Mouse (Mus musculus) MEL (cell line): Measurements from ENCODE around the gene Tlx2.

ENCODE experiments used
- CTCF ChIP-seq, 3 experiments: IDR thresholded peaks in 2 of 3; conservative IDR thresholded peaks in 1 of 3; 2 replicates each; pipeline ENCODE4 v1.5.1; 2011 to 2012; ENCODE audit warnings: low read length in 3 of 3, low read depth in 2 of 3, mild to moderate bottlenecking in 2 of 3, improper control_type of control experiment in 1 of 3, inconsistent platforms in 1 of 3, mixed read lengths in 1 of 3, moderate library complexity in 1 of 3; ENCODE audit not compliant: control insufficient read depth in 1 of 3, insufficient read depth in 1 of 3, poor library complexity in 1 of 3, severe bottlenecking in 1 of 3
- ELF1 ChIP-seq: IDR thresholded peaks from 2 replicates; pipeline ENCODE4 v1.6.1; 2014; ENCODE audit warnings: low read depth, mild to moderate bottlenecking, inconsistent platforms, low read length, improper control_type of control experiment, moderate library complexity
- EP300 ChIP-seq, 2 experiments: IDR thresholded peaks; 2 replicates each; pipeline ENCODE4 v1.6.1; 2011; ENCODE audit warnings: improper control_type of control experiment in 2 of 2, low read length in 2 of 2, low read depth in 1 of 2, mild to moderate bottlenecking in 1 of 2
- GABPA ChIP-seq: IDR thresholded peaks from 2 replicates; pipeline ENCODE4 v1.6.1; 2012; ENCODE audit warnings: low read depth, mild to moderate bottlenecking, inconsistent platforms, low read length, improper control_type of control experiment, moderate library complexity
- GATA1 ChIP-seq: IDR thresholded peaks from 2 replicates; pipeline ENCODE4 v1.6.1; 2011; ENCODE audit warnings: low read depth, low read length, improper control_type of control experiment
- JUND ChIP-seq: IDR thresholded peaks from 2 replicates; pipeline ENCODE4 v1.6.1; 2011; ENCODE audit warnings: low read depth, mild to moderate bottlenecking, improper control_type of control experiment, low read length
- POLR2A ChIP-seq, 2 experiments: IDR thresholded peaks; 2 replicates each; pipeline ENCODE4 v1.6.1; 2011 to 2012; ENCODE audit warnings: low read length in 2 of 2, mild to moderate bottlenecking in 2 of 2, control low read depth in 1 of 2, improper control_type of control experiment in 1 of 2, low read depth in 1 of 2, moderate library complexity in 1 of 2; ENCODE audit not compliant: control insufficient read depth in 1 of 2, insufficient read depth in 1 of 2, poor library complexity in 1 of 2
- POLR2AphosphoS2 ChIP-seq: IDR thresholded peaks from 2 replicates; pipeline ENCODE4 v1.6.1; 2011; ENCODE audit warnings: low read length, improper control_type of control experiment
- RAD21 ChIP-seq: IDR thresholded peaks from 2 replicates; pipeline ENCODE4 v1.6.1; 2011; ENCODE audit warnings: mild to moderate bottlenecking, low read depth, low read length, improper control_type of control experiment
- ZC3H11A ChIP-seq: IDR thresholded peaks from 2 replicates; pipeline ENCODE4 v1.6.1; 2012; ENCODE audit warnings: low read depth, mild to moderate bottlenecking, inconsistent platforms, low read length, improper control_type of control experiment
- ZMIZ1 ChIP-seq: IDR thresholded peaks from 2 replicates; pipeline ENCODE4 v1.6.1; 2012; ENCODE audit warnings: low read depth, mild to moderate bottlenecking, inconsistent platforms, low read length, improper control_type of control experiment, moderate library complexity
- ZNF384 ChIP-seq: IDR thresholded peaks from 2 replicates; pipeline ENCODE4 v1.6.1; 2012; ENCODE audit warnings: low read depth, mild to moderate bottlenecking, inconsistent platforms, low read length, improper control_type of control experiment

- TF ChIP-seq CTCF (IDR thresholded peaks at IDR 0.05 in 2 of 3, conservative IDR thresholded peaks at IDR 0.05 in 1 of 3; ENCODE audit: control insufficient read depth in 1 of 3, insufficient read depth in 1 of 3, low read depth in 2 of 3, low read length in 3 of 3, poor library complexity in 1 of 3, severe bottlenecking in 1 of 3) = no peak
- no peak for TF ChIP-seq EP300 (IDR thresholded peaks at IDR 0.05; ENCODE audit: low read depth in 1 of 2, low read length in 2 of 2)
- no peak for TF ChIP-seq POLR2AphosphoS2
- no peak for TF ChIP-seq GABPA
- TF ChIP-seq GATA1 = no peak
- no peak for TF ChIP-seq ZMIZ1
- TF ChIP-seq ZNF384 = no peak
- TF ChIP-seq ZC3H11A = no peak
- no peak for TF ChIP-seq RAD21
- no peak for TF ChIP-seq JUND
- no peak for TF ChIP-seq ELF1
- no peak for TF ChIP-seq POLR2A (IDR thresholded peaks at IDR 0.05; ENCODE audit: control insufficient read depth in 1 of 2, insufficient read depth in 1 of 2, low read depth in 1 of 2, low read length in 2 of 2, poor library complexity in 1 of 2)
Observed at GRCm38 (mm10) chr6:83043561-83043960, 26.5 kb downstream of the Tlx2 start.
